Mouse (Mus musculus): ENCODE data around the gene Asns. TPM values are rescaled to one million over a fixed set of nuclear protein-coding genes. Genes with fewer than 3 reads are reported as not detected.
"Not testable (repeated sequence)": the region's sequence is repeated elsewhere in the genome, so short reads cannot be mapped to it uniquely, and the experiment has no call there.

Asns gene
- polyA plus RNA-seq, 1 experiment: 28.9 TPM

DNA sequence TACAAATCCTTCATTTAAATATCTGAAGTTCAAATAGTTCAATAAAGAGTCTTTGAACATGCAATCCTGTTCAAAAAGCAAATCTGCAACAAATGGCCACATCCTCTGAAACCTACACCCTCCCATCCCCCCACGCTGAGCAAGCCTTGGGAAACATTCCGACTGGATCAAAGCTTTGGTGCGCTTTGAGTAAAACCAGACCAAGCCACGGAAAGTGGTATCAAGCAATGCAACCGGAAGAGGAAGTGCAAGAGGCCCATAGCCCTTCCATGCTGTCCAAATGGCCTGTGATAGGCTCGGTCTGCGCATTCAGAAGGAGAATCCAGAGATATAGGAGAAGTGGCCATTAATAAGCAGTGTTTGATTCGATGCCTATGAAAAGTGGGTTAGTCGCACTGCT lies 2.6 kb downstream of the Asns start:
- peaks cover 43% of the 10 kb centered on the region for H3K36me3 ChIP-seq (replicated peaks; ENCODE audit: low read length)
- H3K9me3 ChIP-seq: no peaks in the 10 kb centered on the region
- peaks cover 60% of the 10 kb centered on the region for H3K4me1 ChIP-seq
- no peak overlapping the region for H3K4me3 ChIP-seq (replicated peaks)
- peaks cover 4% of the 10 kb centered on the region for H3K27me3 ChIP-seq (replicated peaks)
- TF ChIP-seq GATA1 (IDR thresholded peaks at IDR 0.05; ENCODE audit: borderline replicate concordance, low read length): no peak
- TF ChIP-seq FLI1 (IDR thresholded peaks at IDR 0.05; ENCODE audit: low read length): no peak

DNA sequence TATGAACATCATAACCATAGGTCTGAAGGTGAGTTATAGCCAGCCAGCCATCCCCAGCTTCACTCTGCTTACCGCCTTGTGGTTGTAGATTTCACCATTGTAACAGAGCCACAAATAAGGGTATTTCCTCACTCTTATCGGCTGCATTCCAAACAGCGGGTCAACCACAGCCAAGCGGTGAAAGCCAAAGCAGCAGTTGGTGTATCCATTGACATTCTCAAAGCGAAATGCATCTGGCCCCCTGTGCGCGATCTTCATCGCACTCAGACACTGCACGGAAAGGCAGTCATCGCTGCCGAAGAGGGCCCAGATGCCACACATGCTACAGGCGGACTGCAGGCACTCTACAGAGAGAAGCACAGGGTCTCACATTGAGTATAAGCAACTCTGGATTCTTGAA lies 3.9 kb downstream of the Asns start:
- H3K4me1 ChIP-seq: peaks cover 60% of the 10 kb centered on the region
- H3K36me3 ChIP-seq (replicated peaks; ENCODE audit: low read length): peaks cover 56% of the 10 kb centered on the region
- no peaks in the 10 kb centered on the region for H3K9me3 ChIP-seq
- H3K4me3 ChIP-seq (replicated peaks): no peak overlapping the region
- TF ChIP-seq GATA1 (IDR thresholded peaks at IDR 0.05; ENCODE audit: borderline replicate concordance, low read length) (no peak), FLI1 (IDR thresholded peaks at IDR 0.05; ENCODE audit: low read length) (no peak)
- H3K27me3 ChIP-seq (replicated peaks): peaks cover 4% of the 10 kb centered on the region

GRCm38 (mm10) chr6:7686047-7686446 lies 7.0 kb downstream of the Asns start:
- no peak for TF ChIP-seq GATA1 (IDR thresholded peaks at IDR 0.05; ENCODE audit: borderline replicate concordance, low read length)
- no peak for TF ChIP-seq FLI1 (IDR thresholded peaks at IDR 0.05; ENCODE audit: low read length)
- Histone ChIP-seq H3K36me3 (replicated peaks; ENCODE audit: low read length) (peaks cover 83% of the 10 kb centered on the region), H3K9me3 (no peaks in the 10 kb centered on the region), H3K4me1 (peaks cover 38% of the 10 kb centered on the region), H3K27me3 (replicated peaks) (no peaks in the 10 kb centered on the region), H3K4me3 (replicated peaks) (no peak overlapping the region)

GRCm38 (mm10) chr6:7676194-7676901 lies 16.7 kb downstream of the Asns start:
- no peaks in the 10 kb centered on the region for H3K9me3 ChIP-seq
- no peak overlapping the region for H3K4me3 ChIP-seq (replicated peaks)
- peaks cover 3% of the 10 kb centered on the region; the same call in 1 of the 2 replicates for H3K4me1 ChIP-seq
- TF ChIP-seq GATA1 (IDR thresholded peaks at IDR 0.05; ENCODE audit: borderline replicate concordance, low read length) (no peak), FLI1 (IDR thresholded peaks at IDR 0.05; ENCODE audit: low read length) (no peak)
- peaks cover 92% of the 10 kb centered on the region for H3K36me3 ChIP-seq (replicated peaks; ENCODE audit: low read length)
- H3K27me3 ChIP-seq (replicated peaks): no peaks in the 10 kb centered on the region

- TF ChIP-seq FLI1 (IDR thresholded peaks at IDR 0.05; ENCODE audit: low read length): no peak
- TF ChIP-seq GATA1 (IDR thresholded peaks at IDR 0.05; ENCODE audit: borderline replicate concordance, low read length): no peak
- Histone ChIP-seq H3K9me3 (no peaks in the 10 kb centered on the region), H3K27me3 (replicated peaks) (peaks cover 3% of the 10 kb centered on the region), H3K4me1 (peaks cover 20% of the 10 kb centered on the region), H3K36me3 (replicated peaks; ENCODE audit: low read length) (peaks cover 55% of the 10 kb centered on the region), H3K4me3 (replicated peaks) (no peak overlapping the region)
Measured at GRCm38 (mm10) chr6:7672438-7673253, 20.4 kb downstream of the Asns start.

- Histone ChIP-seq H3K4me1 (peaks cover 20% of the 10 kb centered on the region), H3K4me3 (replicated peaks) (no peak overlapping the region), H3K9me3 (no peaks in the 10 kb centered on the region), H3K36me3 (replicated peaks; ENCODE audit: low read length) (peaks cover 43% of the 10 kb centered on the region), H3K27me3 (replicated peaks) (peaks cover 3% of the 10 kb centered on the region)
- TF ChIP-seq FLI1 (IDR thresholded peaks at IDR 0.05; ENCODE audit: low read length) (no peak), GATA1 (IDR thresholded peaks at IDR 0.05; ENCODE audit: borderline replicate concordance, low read length) (no peak)
Measured at GRCm38 (mm10) chr6:7671429-7671828, 21.6 kb downstream of the Asns start.

- Histone ChIP-seq H3K9me3 (no peaks in the 10 kb centered on the region), H3K4me3 (replicated peaks) (no peak overlapping the region), H3K36me3 (replicated peaks; ENCODE audit: low read length) (peaks cover 34% of the 10 kb centered on the region), H3K27me3 (replicated peaks) (peaks cover 3% of the 10 kb centered on the region), H3K4me1 (peaks cover 20% of the 10 kb centered on the region)
- no peak for TF ChIP-seq FLI1 (IDR thresholded peaks at IDR 0.05; ENCODE audit: low read length)
- no peak for TF ChIP-seq GATA1 (IDR thresholded peaks at IDR 0.05; ENCODE audit: borderline replicate concordance, low read length)
Measured at GRCm38 (mm10) chr6:7670588-7670987, 22.5 kb downstream of the Asns start.

- H3K9me3 ChIP-seq: no peaks in the 10 kb centered on the region
- peaks cover 26% of the 10 kb centered on the region for H3K36me3 ChIP-seq (replicated peaks; ENCODE audit: low read length)
- H3K4me3 ChIP-seq (replicated peaks): no peak overlapping the region
- H3K27me3 ChIP-seq (replicated peaks): peaks cover 3% of the 10 kb centered on the region
- TF ChIP-seq GATA1 (IDR thresholded peaks at IDR 0.05; ENCODE audit: borderline replicate concordance, low read length) (no peak), FLI1 (IDR thresholded peaks at IDR 0.05; ENCODE audit: low read length) (no peak)
- H3K4me1 ChIP-seq: peaks cover 20% of the 10 kb centered on the region
Measured at GRCm38 (mm10) chr6:7669721-7670120, 23.3 kb downstream of the Asns start.

DNA sequence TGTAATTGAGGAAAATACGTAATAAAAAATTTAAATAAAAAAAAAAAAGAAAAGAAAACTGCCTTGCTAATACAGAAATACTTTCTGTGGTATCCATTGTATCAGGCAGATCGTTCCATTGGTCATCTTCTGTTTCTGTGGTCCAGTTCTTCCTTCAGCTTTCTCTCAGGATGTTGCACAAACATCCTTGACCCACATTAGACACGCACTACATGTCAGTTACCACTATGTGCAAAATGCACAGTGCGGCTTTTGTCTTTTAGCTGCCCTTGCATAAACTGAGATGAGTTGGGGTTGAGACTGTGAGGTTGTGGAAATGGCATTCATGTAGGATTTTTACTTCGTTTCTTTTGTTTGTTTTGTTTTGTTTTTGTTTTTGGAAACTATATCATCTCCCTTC lies 24.7 kb downstream of the Asns start:
- Histone ChIP-seq H3K36me3 (replicated peaks; ENCODE audit: low read length) (peaks cover 12% of the 10 kb centered on the region), H3K9me3 (no peaks in the 10 kb centered on the region), H3K4me3 (replicated peaks) (no peak overlapping the region), H3K27me3 (replicated peaks) (peaks cover 3% of the 10 kb centered on the region), H3K4me1 (peaks cover 20% of the 10 kb centered on the region)
- TF ChIP-seq FLI1 (IDR thresholded peaks at IDR 0.05; ENCODE audit: low read length) (no peak), GATA1 (IDR thresholded peaks at IDR 0.05; ENCODE audit: borderline replicate concordance, low read length) (no peak)

GRCm38 (mm10) chr6:7665902-7666301 lies 27.2 kb downstream of the Asns start:
- peaks cover 20% of the 10 kb centered on the region for H3K4me1 ChIP-seq
- not testable (repeated sequence) for H3K36me3 ChIP-seq (replicated peaks; ENCODE audit: low read length); H3K27me3 ChIP-seq (replicated peaks); H3K9me3 ChIP-seq; H3K4me3 ChIP-seq (replicated peaks)

Measured in megakaryocyte, embryonic 14.5 days (primary cell).